Mouse (Mus musculus) CD4-positive naive resting alpha-beta T cell, adult 76 days (primary cell): ENCODE results near the gene Ecd. TPM values are rescaled to one million over a fixed set of nuclear protein-coding genes. Genes with fewer than 3 reads are reported as not detected.

ENCODE experiments used
- total RNA-seq: library from RNA; stranded (reverse); gene quantifications from one replicate; pipeline ENCODE4 v1.2.4, GENCODE M21; 2023

Gene Ecd
- total RNA-seq = 32.4 TPM

GRCm38 (mm10) chr14:20347991-20348541, at the start of gene Ecd, which contains the start of gene Fam149b:
Ecd (minus strand) TSS chr14:20348121.
Fam149b (plus strand) TSS chr14:20348162.

DNA sequence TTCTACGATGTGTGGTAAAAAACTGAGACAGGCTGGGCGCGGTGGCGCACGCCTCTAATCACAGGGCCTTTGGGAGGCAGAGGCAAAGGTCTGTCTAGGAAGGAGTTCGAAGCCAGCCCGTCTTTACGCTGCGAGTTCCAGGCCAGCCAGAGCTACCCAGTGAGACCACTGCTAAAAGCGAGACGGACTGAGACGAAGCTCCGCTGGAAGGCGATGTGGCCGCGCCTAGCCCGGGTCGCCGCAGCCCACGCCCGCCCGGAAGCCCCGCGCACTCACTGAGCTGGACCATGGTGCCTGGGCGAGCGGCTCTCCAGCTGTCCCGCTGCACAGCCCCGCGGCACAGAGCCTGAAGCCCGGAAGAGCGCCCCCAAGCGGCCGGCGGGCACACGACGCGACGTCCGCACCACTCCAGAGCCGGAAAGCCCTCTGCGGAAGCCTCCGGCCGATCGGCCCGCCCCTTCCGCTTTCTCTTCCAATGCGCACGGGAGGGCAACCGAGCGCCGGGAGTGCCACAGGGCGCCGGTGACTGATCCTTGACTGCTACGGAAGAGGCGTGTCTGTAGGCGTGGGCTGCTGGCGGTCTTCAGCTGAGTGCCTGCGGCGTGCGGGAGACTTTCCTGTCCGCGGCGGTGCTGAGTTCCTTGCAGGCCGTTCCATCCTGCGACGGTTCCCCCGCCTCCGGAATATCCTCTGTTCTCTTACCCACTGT, 45.4 kb upstream of the Ecd start, which contains the start of gene Mrps16:
TSS of gene Mrps16 (minus strand) at position 430 of the 709 bp plus-strand sequence.

GRCm38 (mm10) chr14:20388441-20389129, 40.7 kb upstream of the Ecd start, which contains the start of gene Dnajc9:
Dnajc9 (minus strand) TSS chr14:20388910.

GRCm38 (mm10) chr14:20294117-20294892, 53.6 kb downstream of the Ecd start, which contains the start of gene Nudt13:
Nudt13 (plus strand) TSS chr14:20294697.

Other genes starting within 250 kb of the Ecd start
- gene Saysd1, start 209.6 kb downstream of the Ecd start, total RNA-seq = 7.1 TPM
- 2.4 TPM for gene Kcnk5, start 166.3 kb downstream of the Ecd start, total RNA-seq
- not detected for gene Kcnk16, start 78.9 kb downstream of the Ecd start, total RNA-seq
- gene Nudt13, start 53.4 kb downstream of the Ecd start, total RNA-seq = 19.5 TPM
- 31.6 TPM for gene Fam149b, start within 50 bp of the Ecd start, total RNA-seq
- 76.3 TPM for gene Dnajc9, start 40.8 kb upstream of the Ecd start, total RNA-seq
- 24.4 TPM for gene Mrps16, start 45.5 kb upstream of the Ecd start, total RNA-seq
- gene Cfap70, start 104.1 kb upstream of the Ecd start, total RNA-seq = not detected
- gene Anxa7, start 132.0 kb upstream of the Ecd start, total RNA-seq = 38.3 TPM
- 6.2 TPM for gene Mss51, start 148.8 kb upstream of the Ecd start, total RNA-seq
- gene Ppp3cb, start 198.5 kb upstream of the Ecd start, total RNA-seq = 87.6 TPM